Mouse (Mus musculus): ENCODE data around the gene Apobec1.
"Not testable (repeated sequence)": the region's sequence is repeated elsewhere in the genome, so short reads cannot be mapped to it uniquely, and the experiment has no call there.

The Apobec1 gene

DNA sequence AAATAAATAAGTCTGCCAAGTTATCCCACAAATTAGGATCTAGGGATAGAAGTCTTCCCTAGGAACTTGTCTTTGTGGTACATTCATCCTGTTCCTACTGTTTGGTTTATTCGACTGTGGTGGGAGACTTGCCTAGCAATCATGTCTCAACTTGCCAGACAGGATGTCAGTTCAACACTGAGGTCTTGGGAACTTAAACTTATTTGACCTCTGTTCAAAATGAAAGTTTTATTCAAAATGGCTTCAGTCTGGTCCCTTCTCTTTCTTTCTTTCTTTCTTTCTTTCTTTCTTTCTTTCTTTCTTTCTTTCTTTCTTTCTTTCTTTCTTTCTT is 713 bp upstream of the Apobec1 start:
- no peak for DNase-seq

- no peak for DNase-seq
Observed at GRCm38 (mm10) chr6:122601615-122602014, 629 bp downstream of the Apobec1 start.

DNA sequence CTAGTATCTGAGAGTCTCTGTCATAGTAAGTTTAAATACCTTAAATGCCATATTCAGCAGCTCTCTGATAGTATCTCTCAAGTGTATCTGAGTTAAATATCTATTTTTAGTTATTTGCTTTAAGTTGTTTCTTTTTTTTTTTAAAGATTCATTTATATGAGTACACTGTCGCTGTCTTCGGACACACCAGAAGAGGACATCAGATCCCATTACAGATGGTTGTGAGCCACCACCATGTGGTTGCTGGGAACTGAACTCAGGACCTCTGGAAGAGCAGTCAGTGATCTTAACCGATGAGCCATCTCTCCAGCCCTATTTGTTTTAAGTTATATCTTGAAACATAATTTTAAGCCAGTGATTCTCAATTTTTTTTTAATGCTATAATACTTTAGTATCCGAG is 1.2 kb downstream of the Apobec1 start:
- no peak for DNase-seq

- no peak for DNase-seq
Observed at GRCm38 (mm10) chr6:122600066-122600646, 2.1 kb downstream of the Apobec1 start.

- DNase-seq = no peak
Observed at GRCm38 (mm10) chr6:122599054-122599737, 3.0 kb downstream of the Apobec1 start.

- DNase-seq = no peak
Observed at GRCm38 (mm10) chr6:122598436-122598835, 3.8 kb downstream of the Apobec1 start.

DNA sequence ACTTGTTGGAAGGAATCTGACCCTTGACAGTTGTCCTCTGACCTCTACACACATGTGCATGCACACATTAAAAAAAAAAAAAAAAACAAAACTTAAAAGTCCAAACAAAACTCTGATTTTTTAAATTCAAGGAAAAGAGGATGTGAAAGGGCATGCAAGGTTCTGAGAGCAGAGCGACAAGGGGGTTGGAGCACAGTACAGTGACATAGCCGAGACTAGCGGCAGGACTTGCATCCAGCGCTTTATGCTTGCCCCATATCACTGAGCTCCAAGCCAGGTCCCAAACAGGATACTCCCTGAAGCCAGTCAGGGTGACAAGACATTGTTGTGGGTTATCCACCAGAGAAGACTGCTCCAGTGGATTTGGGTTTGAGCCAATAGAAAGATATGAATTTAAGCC is 4.2 kb downstream of the Apobec1 start:
- no peak for DNase-seq

DNA sequence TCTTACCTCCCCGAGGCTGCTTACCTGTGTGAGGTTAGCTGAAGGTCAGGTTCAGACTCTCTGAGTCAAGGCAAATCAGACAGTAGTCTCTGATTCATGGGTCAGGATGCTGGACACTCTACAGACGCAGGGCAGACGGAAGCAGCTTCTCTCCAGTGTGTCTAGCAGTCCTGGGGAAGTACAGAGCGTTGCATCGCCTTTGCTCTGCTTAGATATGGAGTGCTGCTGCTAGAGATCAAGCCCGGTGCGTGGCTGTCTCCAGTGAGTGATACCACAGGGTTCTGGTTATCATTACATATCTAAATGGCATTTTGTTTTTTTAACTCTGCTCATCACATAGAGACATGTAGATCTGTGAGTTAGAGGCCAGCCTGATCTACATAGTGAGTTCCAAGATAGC is 5.6 kb downstream of the Apobec1 start:
- DNase-seq = no peak

- peak; percentile 39 for DNase-seq
Observed at GRCm38 (mm10) chr6:122595637-122596036, 6.6 kb downstream of the Apobec1 start.

- no peak for DNase-seq
Observed at GRCm38 (mm10) chr6:122592905-122593304, 9.3 kb downstream of the Apobec1 start.

DNA sequence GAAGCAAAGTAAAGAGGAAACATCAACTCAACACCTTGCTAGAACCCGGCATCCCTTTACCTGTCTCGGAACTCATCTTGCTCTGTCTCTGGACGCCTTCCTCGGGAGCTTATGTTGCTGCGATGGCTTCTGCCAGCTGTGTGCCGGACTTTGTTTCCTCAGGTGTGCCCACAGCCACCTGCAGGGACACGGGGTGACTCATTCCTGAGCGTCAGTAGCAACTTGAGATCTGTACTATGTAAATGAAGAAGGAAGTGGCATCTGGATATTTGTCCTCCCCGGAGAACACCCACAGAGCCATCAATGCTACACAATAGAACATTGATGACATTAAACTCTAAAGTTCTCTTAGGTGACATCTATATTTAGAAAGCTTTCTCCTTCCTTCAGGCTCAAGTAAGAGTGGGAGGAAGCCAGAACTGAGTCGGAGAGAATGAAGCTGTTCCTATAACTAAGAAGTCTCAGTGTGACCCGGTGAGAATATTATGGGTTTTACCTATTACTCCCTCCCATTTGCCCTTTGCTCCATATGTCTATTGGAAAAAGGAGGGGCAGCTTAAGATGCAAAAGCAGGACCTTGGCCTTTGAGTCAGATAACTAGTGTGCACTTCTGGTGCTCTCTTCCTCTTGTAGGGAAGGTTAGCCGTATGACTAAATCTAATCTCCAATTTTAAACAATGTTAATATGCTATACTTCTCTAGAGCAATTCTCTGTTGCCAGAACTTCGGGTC is 11.1 kb downstream of the Apobec1 start:
- DNase-seq = no peak

- DNase-seq = no peak
Observed at GRCm38 (mm10) chr6:122579086-122579485, 23.2 kb downstream of the Apobec1 start.

DNA sequence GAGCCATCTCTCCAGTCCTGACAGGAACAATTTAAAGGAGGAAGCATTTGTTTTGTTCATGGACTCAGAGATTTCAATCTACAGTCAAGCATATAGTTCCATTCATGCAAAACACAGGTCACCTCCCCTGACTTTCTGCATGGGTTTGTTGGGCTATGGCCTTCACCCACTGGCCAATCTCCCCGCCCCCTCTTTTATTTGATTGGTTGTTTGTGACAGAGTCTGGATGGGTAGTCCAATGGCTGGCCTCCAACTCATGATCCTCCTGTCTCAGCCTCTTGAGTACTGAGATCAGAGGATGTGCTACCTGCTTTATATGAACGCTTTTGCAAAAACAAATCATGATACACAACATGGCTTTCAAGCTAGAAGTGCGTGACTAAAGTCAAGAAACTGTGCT is 25.2 kb downstream of the Apobec1 start:
- no peak for DNase-seq

DNA sequence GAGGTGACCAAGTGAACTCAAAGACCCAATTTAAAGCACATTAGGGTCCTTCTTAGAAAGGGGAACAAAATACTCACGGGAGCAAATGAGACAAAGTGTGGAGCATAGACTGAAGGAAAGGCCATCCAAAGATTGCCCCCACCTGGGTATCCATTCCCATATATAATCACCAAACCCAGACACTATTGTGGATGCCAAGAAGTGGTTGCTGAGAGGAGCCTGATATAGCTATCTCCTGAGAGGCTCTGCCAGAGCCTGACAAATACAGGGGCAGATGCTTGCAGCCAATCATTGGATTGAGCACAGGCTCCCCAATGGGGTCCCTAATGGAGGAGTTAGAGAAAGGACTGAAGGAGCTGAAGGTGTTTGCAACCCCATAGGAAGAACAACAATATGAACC is 27.2 kb downstream of the Apobec1 start:
- DNase-seq = not testable (repeated sequence)

- DNase-seq = no peak
Observed at GRCm38 (mm10) chr6:122571617-122571959, 30.7 kb downstream of the Apobec1 start.

- DNase-seq = no peak
Observed at GRCm38 (mm10) chr6:122570695-122571616, 31.3 kb downstream of the Apobec1 start.

GRCm38 (mm10) chr6:122569762-122570161 is 32.5 kb downstream of the Apobec1 start:
- no peak for DNase-seq

DNA sequence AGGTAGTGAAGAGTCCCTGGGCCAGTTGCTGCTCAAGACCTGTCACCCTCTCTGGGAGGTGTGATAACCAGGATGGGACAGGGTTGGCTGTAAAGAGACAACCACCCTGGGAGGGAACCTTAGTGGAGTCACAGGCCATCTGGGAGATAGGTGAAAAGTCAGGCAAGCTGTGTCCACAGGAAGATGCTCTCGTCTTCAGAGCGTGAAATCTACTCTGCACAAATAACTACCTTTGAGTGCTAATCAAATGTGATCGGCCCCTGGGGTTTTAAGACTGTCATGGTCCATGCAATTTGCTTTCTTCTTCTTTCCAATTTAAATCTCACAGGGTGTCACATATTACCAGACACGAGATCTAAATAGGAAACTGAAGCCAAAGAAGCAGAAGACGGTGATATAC is 33.1 kb downstream of the Apobec1 start:
- DNase-seq = no peak

DNA sequence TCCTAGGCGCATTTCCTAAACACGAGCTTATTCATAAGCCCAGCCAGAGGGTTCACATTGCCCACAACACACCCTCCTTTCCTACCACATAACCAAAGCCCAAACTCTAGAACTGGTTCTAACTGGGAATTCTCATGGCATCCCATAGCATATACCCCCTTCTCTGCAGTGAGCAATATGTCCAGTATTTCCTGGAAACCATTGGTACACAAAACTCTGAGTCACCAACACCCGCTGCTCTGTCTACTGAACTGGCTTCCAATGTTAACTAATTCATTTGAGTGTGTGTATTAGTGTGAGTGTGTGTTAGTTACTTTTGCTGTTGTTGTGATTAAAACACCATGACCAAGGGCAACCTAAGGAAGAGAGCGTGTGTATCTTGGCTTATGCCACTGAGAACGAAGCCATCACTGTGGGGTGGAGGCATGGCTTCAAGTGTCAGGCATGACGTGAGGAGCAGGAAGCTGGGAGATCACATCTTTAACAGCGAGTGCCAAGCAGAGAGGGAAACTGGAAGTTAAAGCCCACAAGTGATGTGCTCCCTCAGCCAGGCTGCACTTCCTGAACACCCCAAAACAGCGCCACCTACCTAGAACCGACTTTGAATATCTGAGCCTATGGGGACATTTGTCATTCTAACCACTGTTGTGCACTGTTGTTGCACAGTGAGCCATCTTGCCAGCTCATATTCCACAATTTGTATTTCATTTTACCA is 37.0 kb downstream of the Apobec1 start:
- no peak for DNase-seq

DNA sequence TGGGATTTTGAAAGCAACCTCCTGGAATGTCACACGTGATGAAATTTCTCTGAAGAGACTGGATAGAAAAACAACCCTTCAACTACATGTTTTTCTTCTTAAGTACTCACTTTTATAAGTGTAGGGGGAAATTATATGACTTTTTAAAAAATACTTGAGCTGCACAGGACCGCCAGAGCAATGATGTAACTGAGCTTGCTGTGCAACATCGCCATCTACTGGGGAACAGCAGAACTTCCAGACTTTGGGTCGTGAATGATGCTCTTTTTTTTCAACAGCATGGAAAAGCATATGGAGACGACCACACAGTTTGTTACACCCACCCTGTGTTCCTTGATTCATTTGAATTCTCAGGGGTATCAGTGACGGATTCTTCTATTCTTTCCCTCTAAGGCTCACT is 39.8 kb downstream of the Apobec1 start:
- peak; percentile 84 for DNase-seq

DNA sequence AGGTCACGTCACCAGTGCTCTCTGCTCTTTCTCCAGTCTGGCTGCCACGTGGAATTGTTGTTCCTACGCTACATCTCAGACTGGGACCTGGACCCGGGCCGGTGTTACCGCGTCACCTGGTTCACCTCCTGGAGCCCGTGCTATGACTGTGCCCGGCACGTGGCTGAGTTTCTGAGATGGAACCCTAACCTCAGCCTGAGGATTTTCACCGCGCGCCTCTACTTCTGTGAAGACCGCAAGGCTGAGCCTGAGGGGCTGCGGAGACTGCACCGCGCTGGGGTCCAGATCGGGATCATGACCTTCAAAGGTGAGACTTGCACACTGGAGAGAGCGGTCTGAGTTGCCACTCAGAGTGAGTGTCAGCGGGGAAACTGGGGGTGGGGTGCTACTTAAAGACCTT is 41.2 kb downstream of the Apobec1 start:
- DNase-seq = no peak

GRCm38 (mm10) chr6:122560427-122560826 is 41.8 kb downstream of the Apobec1 start:
- DNase-seq = peak; percentile 91
